Mouse (Mus musculus): ENCODE measurements around the gene Ttll11.
A peak's percentile ranks its signal among the peaks of the same experiment; 100 is the strongest.

The Ttll11 gene

DNA sequence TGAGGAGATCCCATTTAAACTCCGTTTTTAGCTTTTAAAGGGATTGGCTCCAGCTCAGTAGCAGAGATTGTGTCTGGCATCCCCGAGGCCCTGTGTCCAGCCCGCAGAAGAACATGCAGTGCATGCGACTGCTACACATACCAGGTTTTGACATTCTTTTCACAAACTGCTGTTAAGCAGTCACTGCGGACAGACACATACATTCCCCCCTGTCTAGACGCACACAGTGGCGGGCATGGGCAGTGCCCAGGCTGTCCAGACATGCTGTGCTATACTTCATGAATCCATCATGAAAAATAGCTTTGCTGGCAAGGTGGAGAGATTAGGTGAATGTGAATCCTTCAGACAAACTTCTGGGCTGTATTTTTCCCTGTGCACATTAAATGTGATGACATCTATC is 154.6 kb downstream of the Ttll11 start:
- DNase-seq (ENCODE audit: low spot score in 2 of 2) = no peak

DNA sequence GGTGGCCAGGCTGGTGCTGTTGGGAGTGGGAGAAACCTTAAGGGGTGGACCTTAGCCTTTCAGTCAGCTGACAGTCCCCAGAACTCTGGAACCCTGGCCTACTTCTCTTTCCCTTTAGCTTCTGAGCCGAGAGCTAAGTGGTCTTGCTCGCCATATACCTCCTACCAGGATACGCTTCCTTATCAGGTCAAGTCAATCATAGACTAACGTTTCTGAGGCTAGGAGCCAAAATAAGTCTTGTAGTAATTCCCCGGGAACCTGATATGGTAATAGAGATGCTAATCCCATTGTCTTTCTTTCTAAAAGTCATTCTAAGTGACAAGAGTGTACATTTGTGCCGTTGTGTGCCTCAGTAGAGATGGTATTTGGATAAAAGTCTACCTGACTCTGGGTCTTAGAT is 156.1 kb downstream of the Ttll11 start:
- DNase-seq (ENCODE audit: low spot score in 2 of 2) = no peak

DNA sequence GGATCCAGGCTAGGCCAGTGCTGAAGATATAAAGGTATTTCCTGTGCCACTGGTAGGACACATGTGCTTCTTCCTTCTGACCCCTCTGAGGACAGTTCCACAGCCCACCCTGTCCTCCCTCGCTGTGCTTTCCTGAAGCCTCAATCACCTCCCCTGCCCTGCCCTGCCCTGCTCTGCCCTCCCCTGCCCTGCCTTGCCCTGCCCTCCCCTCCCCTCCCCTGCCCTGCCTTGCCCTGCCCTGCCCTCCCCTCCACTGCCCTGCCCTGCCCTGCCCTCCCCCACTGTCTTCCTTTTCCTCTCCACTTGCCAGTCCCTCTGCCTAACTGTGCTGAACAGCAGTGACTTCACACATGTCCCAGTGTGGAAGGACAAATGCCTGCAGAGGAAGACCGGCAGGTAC is 160.8 kb downstream of the Ttll11 start:
- DNase-seq (ENCODE audit: low spot score in 2 of 2) = no peak

DNA sequence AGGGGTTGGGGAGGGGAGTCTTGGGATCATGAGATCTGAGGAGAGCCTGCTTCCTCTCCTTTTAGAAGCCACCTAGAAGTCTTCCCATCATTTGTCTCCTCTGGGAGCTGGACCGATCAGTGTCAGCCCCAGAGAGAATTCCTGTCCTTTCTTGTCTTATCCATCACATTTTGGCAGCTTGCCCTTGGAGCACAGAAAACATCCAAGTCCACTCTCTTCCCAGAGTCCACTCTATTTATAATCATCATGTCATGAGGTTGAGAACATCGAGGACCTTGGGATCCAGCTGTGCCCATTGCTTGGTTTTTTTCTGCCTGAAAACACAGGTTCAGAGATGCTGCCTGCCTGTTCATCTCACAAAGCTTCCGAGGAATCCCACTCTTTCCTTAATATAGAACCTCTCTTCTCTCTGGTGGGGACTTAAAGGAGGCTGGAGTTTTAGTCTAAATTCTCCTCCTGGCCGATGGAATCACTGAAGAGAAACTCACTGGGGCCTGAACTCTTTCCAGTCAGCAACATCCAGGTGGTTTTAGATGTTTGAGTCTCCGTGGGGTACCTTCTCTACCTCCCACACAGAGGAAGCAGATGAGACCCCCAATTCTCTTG is 163.6 kb downstream of the Ttll11 start:
- DNase-seq (ENCODE audit: low spot score in 2 of 2) = no peak

DNA sequence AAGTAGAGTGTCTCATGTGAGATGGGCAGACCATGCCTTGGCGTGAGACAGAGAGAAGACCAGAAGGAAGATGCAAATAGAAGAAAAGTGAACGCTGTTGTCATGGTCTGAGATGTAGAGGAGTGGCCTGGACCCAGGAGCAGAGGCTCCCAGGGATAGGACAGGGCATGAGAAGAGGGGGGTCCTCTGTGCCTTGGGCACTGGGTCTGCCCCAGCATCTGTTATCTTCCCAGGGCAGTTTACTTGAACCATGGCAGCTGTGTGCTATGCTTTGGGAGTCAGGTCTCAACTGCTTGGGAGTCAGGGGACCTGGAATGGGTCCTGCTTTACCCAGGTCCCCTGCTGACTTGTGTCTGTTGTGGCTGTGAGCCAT is 167.2 kb downstream of the Ttll11 start:
- no peak for DNase-seq (ENCODE audit: low spot score in 2 of 2)

DNA sequence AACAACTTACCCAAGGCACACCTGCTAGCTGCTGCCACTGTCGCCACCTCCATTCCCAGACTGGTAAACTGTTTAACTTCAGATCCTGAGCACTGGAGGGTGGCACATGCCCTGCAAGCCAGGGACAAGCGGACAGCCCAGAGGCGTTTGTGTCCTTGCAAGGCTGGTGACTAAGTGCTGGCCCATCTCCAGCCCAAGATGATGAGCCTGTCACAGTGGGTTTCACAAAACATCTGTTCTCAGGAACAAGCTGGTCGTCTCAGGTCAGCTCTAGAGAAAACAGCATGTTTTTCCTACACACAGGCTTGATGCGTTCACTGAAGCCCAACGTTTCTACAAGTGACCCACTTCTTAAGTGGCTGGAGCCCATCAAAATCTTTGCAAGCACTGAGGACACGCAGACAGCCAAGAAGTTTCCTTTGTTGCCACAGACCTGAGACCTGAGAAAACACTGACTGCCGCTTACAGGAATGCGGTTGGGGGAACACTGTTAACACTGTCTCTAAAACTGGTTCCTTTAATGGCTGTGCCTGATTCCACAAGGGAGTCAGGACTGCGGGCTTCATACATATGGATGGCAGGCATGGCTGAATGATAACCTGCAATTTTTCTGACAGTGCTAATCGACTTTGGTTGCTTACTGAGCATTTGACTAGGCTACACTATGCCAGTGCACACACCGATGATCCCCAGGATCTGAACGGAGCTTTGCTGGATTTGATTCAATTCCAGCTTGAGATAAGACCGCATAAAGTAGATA is 167.7 kb downstream of the Ttll11 start:
- DNase-seq (ENCODE audit: low spot score in 2 of 2) = no peak

DNA sequence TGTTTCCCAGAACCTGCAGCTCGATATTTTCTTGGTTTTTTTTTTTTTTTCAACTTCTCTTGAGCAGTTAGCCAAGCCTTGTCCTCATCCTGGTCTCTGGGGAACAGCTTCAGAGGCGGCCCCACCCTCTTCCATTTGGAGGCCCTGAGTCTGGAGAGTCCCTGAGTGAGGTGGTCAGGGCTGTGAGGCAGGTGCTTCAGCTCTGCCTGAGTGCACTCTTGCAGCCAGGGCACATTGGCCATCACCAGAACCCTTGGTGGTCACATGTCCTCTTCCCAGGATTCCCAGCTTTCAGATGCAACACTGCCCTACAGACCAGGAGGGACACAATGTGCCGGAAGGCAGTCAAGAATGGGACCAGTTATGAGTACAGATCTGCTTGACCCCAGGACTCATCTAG is 169.7 kb downstream of the Ttll11 start:
- DNase-seq (ENCODE audit: low spot score in 2 of 2) = no peak

DNA sequence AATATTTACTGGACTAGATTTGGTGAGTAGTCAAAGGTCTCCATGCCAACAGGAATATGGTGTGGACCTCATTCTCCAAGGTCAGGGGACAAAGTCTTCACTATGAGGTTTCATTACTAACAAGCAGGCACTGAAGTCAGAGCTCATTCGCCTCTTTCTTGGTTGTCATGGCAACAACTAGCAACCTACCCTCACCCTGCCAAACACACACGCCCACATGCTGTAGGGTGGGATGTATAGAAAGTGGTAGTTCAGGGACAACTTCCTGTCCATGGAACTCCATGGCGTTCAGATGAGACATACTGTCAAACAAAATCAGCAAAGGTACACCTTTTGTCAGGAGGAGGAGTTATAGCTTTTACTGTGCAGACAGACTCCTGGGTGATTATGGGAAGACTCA is 170.6 kb downstream of the Ttll11 start:
- no peak for DNase-seq (ENCODE audit: low spot score in 2 of 2)

DNA sequence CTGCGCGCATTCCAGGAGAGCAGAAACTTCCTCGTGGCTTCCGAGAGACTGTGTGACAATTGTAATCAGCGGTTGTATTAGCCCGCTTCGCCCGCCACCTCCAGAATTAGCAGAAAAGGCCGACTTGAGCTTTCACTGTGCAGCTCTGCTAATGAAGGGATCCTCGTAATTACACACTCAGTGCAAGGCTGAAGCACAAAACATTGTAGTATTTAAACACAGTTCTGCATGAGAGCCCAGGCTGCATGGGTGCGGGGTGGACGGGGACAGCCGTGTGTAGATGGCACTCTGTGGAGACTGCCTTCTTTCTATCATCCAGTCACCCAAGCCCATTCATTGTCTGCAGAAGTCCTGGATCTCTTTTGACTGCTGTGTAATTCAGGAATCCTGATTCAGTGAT is 173.8 kb downstream of the Ttll11 start:
- DNase-seq (ENCODE audit: low spot score in 2 of 2) = no peak

DNA sequence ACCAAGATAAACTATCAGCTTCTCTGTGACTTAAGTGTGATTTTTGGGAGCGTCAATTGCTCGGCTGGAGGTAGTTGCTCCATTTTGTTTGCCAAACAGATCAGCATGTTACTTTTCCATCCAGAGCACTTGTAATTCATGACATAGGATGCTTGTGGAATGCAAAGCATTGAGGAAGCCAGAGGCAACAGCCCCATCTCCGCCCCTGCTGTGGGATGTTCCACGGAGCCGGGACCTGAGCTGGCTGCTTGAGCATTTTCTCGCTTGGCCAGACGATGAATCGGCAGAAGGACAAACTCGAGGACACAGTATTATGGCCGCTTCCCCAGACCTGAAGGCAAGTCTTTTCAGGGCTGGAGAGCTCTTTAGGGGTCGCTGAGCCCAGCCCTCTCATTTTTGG is 176.6 kb downstream of the Ttll11 start:
- DNase-seq (ENCODE audit: low spot score in 2 of 2) = no peak

DNA sequence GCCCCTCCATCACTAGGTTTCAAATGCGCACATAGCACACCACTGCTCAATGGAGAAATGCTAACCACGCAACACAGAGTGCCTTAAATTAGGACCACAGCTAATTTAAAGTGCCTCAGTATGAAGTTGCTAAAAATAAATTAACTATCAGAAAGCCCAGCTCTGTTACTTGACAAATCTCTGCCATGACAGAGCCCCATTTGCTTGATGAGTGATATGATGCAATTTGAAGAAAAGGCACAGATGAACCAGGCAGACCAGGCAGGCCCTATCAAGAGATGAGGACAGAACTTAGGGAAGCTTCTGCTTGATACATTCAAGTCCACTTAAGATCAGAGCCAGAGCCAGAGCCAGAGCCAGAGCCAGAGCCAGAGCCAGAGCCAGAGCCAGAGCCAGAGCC is 178.0 kb downstream of the Ttll11 start:
- DNase-seq (ENCODE audit: low spot score in 2 of 2) = no peak

DNA sequence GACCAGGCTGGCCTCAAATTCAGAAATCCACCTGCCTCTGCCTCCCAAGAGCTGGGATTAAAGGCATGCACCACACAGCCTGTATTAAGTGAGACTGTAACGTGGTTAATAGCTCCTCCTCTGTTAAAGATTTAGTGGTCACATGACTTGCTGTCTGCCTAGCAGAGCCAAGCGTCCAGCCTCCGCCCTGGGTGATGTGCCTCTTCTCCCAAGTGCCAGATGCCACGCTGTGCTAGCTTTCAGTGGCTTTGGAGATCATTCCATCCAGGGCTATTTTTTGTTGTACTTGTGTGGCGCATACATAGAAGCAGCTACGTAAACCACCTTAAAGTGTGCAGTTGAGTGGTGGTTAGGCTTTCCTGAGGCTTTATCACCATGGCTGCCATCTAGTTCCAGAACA is 180.6 kb downstream of the Ttll11 start:
- no peak for DNase-seq (ENCODE audit: low spot score in 2 of 2)

DNA sequence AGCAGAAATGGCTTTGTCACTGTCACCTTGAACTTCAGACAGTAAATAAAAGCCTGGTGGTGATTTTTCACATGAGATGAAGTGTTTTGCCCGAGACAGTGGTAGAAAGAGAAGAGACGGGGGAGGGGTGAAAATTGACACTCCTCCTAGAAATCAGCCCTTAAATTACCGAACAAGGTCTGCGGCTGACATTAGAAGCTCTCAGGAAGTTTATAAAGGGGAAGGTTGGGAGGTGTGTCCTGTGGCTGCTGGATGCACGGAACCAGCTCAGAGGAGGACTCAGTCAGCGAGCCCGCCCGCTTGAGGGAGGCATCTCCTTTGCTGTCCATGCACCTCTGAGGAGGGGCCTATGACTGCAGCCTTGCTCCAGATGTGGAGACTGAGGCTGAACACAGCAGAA is 181.7 kb downstream of the Ttll11 start:
- no peak for DNase-seq (ENCODE audit: low spot score in 2 of 2)

DNA sequence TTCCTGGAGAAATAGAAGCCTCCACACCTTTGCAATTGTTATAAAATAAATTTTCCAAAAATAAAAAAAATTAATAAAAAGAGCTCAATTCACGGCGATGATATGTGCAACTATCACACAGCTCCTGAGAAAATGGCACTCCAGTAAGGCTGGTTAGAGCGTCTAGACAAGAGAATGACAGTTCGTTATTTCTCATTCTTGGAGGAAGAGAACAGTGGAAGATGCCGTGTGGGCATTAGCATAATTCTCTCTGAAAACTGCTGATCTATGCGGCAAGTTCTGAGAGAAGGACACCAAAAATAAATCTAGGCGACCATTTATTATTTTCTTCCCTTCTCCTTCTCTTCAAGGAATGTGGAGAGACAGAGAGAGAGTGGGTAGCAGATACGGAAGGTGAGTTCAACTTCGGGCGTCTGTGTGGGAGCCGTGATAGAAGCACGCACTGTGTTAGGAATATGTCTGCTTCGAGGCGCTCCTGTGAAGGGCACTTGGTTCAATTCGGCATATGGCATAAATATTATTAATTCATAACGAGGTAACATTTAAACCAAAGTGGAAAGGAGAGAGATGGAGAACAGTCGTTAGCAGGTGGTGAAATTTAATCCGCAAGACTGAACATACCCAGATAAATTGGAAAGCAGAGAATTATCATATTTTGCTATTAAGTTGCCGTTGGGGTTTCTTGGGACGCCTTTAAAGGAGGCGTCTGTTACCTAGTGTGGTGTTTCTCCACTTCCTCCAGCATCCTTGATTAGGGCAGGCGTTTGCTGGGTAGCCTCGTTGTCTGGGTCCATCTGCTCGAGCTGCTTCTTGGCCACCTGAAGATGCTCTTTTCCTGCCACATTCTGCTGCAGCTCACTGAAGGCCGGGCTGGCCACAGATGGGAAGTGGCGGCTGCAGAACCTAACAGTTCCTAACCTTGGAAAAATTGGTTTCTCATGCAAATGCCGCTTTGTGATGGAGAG is 190.1 kb downstream of the Ttll11 start:
- no peak for DNase-seq (ENCODE audit: low spot score in 2 of 2)

DNA sequence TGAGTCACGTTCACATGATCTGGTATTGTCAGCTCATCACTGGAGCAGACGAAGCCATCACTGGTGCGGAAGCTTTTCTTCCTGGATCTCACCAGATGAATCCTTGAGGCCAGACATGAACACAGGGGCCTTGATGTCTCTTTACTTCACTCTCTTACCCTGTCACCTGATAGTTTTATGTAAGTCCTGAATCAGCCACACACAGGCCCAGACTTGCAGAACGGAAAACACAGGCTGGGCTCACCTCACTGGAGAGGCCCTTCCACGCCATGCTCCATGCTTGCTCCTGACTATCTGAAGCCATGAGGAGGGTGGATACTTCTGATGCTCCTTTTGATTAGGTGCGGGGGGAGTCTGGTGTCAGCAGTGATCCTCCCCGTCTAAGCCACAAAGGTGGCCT is 193.8 kb downstream of the Ttll11 start:
- peak; percentile 20 to 37 for DNase-seq (ENCODE audit: low spot score in 2 of 2)

DNA sequence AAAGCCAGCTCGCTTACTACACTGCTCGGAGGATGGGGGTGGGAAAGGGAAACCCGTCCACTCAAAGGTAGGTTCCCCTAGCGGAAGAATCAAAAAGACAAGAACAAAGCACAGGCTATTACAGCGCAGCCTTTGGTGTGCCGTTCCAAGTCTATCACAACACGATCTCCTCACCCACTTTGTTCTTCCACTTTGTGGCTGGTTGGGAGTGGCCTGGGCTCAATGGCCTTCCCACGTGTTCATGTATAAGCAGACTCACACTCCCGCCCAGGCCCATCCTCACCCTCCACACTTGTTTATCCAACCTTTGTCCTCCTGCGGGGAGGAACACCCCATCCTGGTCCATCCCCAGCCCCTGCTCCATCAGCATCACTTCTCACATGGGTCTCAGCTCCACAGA is 196.3 kb downstream of the Ttll11 start:
- no peak for DNase-seq (ENCODE audit: low spot score in 2 of 2)

DNA sequence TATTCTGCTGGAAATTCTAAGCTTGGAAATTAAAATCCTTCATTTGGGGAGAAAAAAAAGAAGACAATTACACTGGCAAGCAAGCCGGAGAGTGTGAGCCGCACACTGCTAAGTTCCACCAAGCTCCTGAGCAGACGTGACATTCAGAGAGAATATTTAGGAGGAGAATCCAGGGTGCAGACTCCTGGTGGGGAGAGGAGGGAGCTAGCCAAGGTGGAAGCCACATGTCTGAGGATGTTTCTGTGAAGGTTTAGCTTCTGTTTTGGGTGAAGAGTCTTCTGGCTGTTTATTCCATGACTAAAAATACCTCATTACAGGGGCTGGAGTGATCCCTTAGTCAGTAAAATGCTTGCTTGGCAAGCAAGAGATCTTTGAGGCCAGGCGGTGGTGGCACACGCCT is 200.4 kb downstream of the Ttll11 start:
- no peak for DNase-seq (ENCODE audit: low spot score in 2 of 2)

DNA sequence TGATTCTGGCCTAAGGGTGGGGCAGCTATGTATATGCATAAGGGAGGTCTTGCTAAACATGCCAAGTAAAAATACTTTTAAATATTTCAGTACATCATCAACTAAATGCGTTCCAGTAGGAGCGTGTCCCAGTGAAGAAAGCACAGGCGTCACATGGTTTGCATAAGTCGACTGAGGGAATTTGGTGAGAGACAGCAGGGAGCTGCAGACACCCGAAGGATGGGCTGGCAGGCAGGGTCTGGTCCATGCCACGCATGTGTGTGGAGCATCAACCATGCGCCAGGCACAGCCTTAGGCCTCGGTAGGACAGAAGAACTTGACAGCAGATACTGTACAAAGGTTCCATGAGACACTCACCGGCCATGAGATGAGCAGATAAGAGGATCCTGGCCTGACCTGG is 202.8 kb downstream of the Ttll11 start:
- DNase-seq (ENCODE audit: low spot score in 2 of 2) = no peak

DNA sequence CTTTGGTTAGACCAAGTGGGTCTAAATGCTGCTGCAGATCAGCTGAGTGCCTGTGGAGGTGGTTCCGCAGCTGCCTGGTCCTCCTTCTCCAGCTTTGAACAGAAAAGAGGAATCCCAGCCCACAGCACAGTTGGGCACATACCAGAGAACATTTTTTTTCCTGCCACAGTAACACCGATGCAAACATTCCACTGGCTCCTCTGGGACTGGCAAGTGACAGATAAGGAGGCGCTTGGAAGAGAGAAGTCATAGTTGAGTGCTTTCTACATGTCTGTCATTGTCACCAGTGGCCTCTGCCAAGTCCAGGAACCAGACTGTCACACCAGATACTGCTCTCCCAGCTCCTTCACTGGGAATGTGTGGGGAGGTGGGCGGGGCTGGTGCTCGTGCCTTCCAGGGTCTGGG is 204.1 kb downstream of the Ttll11 start:
- no peak for DNase-seq (ENCODE audit: low spot score in 2 of 2)

DNA sequence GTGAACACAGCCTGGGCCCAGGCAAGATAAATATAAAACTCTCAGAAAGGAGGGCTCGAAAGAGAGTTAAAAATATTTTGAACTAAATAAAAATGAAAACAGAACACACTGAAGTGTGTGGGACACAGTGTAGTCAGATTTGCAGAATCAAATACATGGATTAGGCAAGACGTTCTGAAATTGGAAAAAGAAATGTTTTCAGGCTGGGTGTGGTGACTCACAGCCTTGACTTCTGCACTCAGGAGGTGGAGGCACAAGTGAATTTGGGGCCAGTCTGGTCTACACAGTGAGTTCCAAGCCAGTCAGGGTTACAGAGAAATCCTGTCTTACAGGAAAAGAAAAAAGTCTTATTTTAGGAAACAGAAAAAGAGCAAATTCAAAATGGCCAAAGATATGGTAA is 209.2 kb downstream of the Ttll11 start:
- no peak for DNase-seq (ENCODE audit: low spot score in 2 of 2)

DNA sequence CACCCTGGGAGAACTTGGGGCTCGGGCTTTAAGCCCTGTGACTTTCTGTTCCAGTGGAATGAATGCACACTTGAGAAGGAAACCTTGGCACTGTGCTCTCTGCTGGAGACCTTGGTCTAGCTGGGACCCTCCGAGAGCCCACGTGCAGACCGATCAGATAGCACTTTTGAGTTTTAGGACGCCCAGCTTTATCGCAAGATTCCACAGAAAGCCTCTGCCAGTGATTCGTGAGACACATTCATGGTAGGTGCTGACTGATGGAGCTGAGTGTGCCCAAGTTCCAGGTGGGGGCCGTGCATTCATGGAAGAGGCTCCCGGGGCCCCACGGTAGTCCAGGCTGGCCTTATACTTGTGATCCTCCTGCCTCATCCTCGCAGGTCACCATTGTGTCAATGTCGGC is 210.3 kb downstream of the Ttll11 start:
- no peak for DNase-seq (ENCODE audit: low spot score in 2 of 2)

DNA sequence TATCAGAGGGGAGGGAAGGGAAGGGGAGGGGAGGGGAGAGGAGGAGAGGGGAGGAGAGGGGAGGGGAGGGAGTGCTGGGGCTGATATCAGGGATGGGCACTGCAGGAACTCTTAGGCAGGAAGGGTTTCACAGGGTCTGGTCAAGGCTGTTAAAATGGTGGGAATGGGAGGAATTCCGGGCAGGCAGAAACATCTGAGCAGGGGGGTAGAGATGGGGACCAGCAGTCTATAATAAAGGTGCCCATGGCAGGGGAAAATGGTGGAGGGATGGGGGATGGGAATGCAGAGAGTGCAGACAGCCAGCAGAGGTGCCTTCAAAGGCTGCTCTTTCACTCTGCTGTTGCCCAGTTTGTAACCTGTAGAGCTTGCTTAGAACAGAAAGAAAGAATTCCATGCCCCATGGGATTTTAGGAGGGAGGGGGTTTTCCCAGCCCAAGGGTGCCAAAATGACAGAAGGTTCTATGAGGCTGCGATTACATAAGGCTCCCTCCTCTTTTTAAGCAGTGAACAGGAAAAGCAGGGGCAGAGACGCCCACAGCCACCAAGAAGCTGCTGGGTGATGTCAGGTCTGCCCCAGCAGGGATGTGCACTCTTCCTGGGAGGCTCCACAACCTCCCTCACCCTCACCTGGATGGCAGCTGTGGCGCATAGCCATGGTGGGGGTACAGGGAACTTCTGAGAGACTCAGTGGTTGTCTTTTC is 211.0 kb downstream of the Ttll11 start:
- no peak for DNase-seq (ENCODE audit: low spot score in 2 of 2)
